Mouse (Mus musculus) lung, embryonic 14.5 days (tissue): ENCODE measurements around the gene Trim54. TPM values are rescaled to one million over a fixed set of nuclear protein-coding genes. Genes with fewer than 3 reads are reported as not detected.

Experiments used
- ATAC-seq: fragments of 200-750 bp; cut with Nextera tagmentation; 2 replicates; pipeline ENCODE4 v1.8.0; 2017; ENCODE audit warnings: mild to moderate bottlenecking, moderate TSS enrichment, moderate library complexity; ENCODE audit not compliant: insufficient read depth
- DNase-seq: peaks from one replicate; pipeline ENCODE4 v3.0.0-alpha.2; 2015
- H3K27ac ChIP-seq: fragments of 300-500 bp; sonication (generic); 2 replicates; pipeline ENCODE4 v1.5.1; 2014; ENCODE audit warnings: low read depth, mild to moderate bottlenecking, moderate library complexity
- H3K27me3 ChIP-seq: fragments of 300-500 bp; sonication (generic); 2 replicates; pipeline ENCODE4 v1.6.1; 2014; ENCODE audit warnings: low read length, control low read depth; ENCODE audit not compliant: insufficient read depth
- H3K36me3 ChIP-seq: fragments of 300-500 bp; sonication (generic); 2 replicates; pipeline ENCODE4 v1.6.1; 2014; ENCODE audit warnings: control low read depth; ENCODE audit not compliant: insufficient read depth
- H3K4me1 ChIP-seq: fragments of 300-500 bp; sonication (generic); 2 replicates; pipeline ENCODE4 v1.6.1; 2014; ENCODE audit warnings: antibody characterized with exemption, control low read depth; ENCODE audit not compliant: insufficient read depth
- H3K4me2 ChIP-seq: fragments of 300-500 bp; sonication (generic); 2 replicates; pipeline ENCODE4 v1.6.1; 2014; ENCODE audit warnings: mild to moderate bottlenecking
- H3K4me3 ChIP-seq: fragments of 300-500 bp; sonication (generic); 2 replicates; pipeline ENCODE4 v1.5.1; 2014; ENCODE audit warnings: low read depth, low read length
- H3K9ac ChIP-seq: fragments of 300-500 bp; sonication (generic); 2 replicates; pipeline ENCODE4 v1.6.1; 2014
- H3K9me3 ChIP-seq: fragments of 300-500 bp; sonication (generic); 2 replicates; pipeline ENCODE4 v1.6.1; 2016; ENCODE audit warnings: low read depth, low read length, control low read depth
- CTCF ChIP-seq: IDR thresholded peaks from 2 replicates; pipeline ENCODE4 v1.5.1; 2016; ENCODE audit warnings: antibody characterized with exemption, low read depth
- WGBS: fragments of 180-500 bp; shearing (Covaris S2); extraction: QIAGEN DNeasy Blood & Tissue Kit; methylation state at CpG from one replicate; pipeline ENCODE4 v1.1.7; 2014; 5-methylcytosine and 5-hydroxymethylcytosine counted together
- polyA plus RNA-seq: library from polyadenylated mRNA; unstranded; fragments of >200 nt; fragmentation: Nextera tagmentation; extraction: Ambion mirVana; gene quantifications from 2 replicates; pipeline ENCODE4 v1.2.1, GENCODE M21; 2014

Trim54 gene
- polyA plus RNA-seq, 1 experiment from 2014 or later: not detected

- no peak overlapping the region for H3K4me3 ChIP-seq
- H3K27ac ChIP-seq: no peak overlapping the region
- TF ChIP-seq CTCF: peak; percentile 1; the same call in 1 of the 2 replicates
- H3K9me3 ChIP-seq: no peaks in the 10 kb centered on the region
- no peak overlapping the region for H3K4me2 ChIP-seq
- ATAC-seq: no peak
- no peak for DNase-seq
- 48% methylated on average over 3 of the region's 3 CpGs for WGBS
- no peaks in the 10 kb centered on the region for H3K4me1 ChIP-seq
- peaks cover 35% of the 10 kb centered on the region for H3K36me3 ChIP-seq
- H3K9ac ChIP-seq: no peak overlapping the region
- H3K27me3 ChIP-seq: no peaks in the 10 kb centered on the region
These were observed 35.7 kb upstream of the Trim54 start for GRCm38 (mm10) chr5:31080795-31081164.

GRCm38 (mm10) chr5:31081386-31081785 is 35.1 kb upstream of the Trim54 start:
- no peaks in the 10 kb centered on the region for H3K9me3 ChIP-seq
- no peak overlapping the region for H3K9ac ChIP-seq
- H3K4me3 ChIP-seq: no peak overlapping the region
- TF ChIP-seq CTCF: peak; percentile 79
- peaks cover 29% of the 10 kb centered on the region for H3K36me3 ChIP-seq
- ATAC-seq: no peak
- H3K27ac ChIP-seq: no peak overlapping the region
- WGBS: 73% methylated on average over 3 of the region's 3 CpGs
- no peak overlapping the region for H3K4me2 ChIP-seq
- no peaks in the 10 kb centered on the region for H3K27me3 ChIP-seq
- H3K4me1 ChIP-seq: no peaks in the 10 kb centered on the region
- DNase-seq: peak; percentile 68

GRCm38 (mm10) chr5:31082355-31082754 is 34.2 kb upstream of the Trim54 start:
- no peak overlapping the region for H3K4me3 ChIP-seq
- H3K9me3 ChIP-seq: no peaks in the 10 kb centered on the region
- H3K27me3 ChIP-seq: no peaks in the 10 kb centered on the region
- ATAC-seq (peak; percentile 42; the same call in 1 of the 2 replicates), DNase-seq (peak; percentile 68)
- peaks cover 19% of the 10 kb centered on the region for H3K36me3 ChIP-seq
- TF ChIP-seq CTCF: peak; percentile 67
- H3K4me1 ChIP-seq: no peaks in the 10 kb centered on the region
- H3K4me2 ChIP-seq: no peak overlapping the region
- H3K9ac ChIP-seq: no peak overlapping the region
- WGBS: 17% methylated on average over 5 of the region's 5 CpGs
- H3K27ac ChIP-seq: no peak overlapping the region

- H3K4me1 ChIP-seq: no peaks in the 10 kb centered on the region
- WGBS: 13% methylated on average over 12 of the region's 12 CpGs
- 0 out of 2 replicates have a peak, but pooled peaks cover 2% of the 10 kb centered on the region for H3K27me3 ChIP-seq
- H3K9ac ChIP-seq: no peak overlapping the region
- no peak overlapping the region for H3K27ac ChIP-seq
- no peak overlapping the region for H3K4me3 ChIP-seq
- no peak for TF ChIP-seq CTCF
- H3K4me2 ChIP-seq: no peak overlapping the region
- H3K36me3 ChIP-seq: peaks cover 12% of the 10 kb centered on the region
- ATAC-seq: no peak
- no peaks in the 10 kb centered on the region for H3K9me3 ChIP-seq
- DNase-seq: no peak
These were observed 33.4 kb upstream of the Trim54 start for GRCm38 (mm10) chr5:31082935-31083625.

GRCm38 (mm10) chr5:31083949-31084348 is 32.6 kb upstream of the Trim54 start:
- no peaks in the 10 kb centered on the region for H3K9me3 ChIP-seq
- peaks cover 5% of the 10 kb centered on the region; the same call in 1 of the 2 replicates for H3K27me3 ChIP-seq
- DNase-seq (no peak), ATAC-seq (no peak)
- H3K4me2 ChIP-seq: no peak overlapping the region
- H3K9ac ChIP-seq: no peak overlapping the region
- 15% methylated on average over 8 of the region's 8 CpGs for WGBS
- H3K4me3 ChIP-seq: no peak overlapping the region
- H3K36me3 ChIP-seq: 0 out of 2 replicates have a peak, but pooled peaks cover 3% of the 10 kb centered on the region
- no peak for TF ChIP-seq CTCF
- H3K27ac ChIP-seq: no peak overlapping the region
- H3K4me1 ChIP-seq: no peaks in the 10 kb centered on the region

GRCm38 (mm10) chr5:31086606-31087005 is 29.9 kb upstream of the Trim54 start:
- TF ChIP-seq CTCF: no peak
- Histone ChIP-seq H3K9me3 (no peaks in the 10 kb centered on the region), H3K4me1 (no peaks in the 10 kb centered on the region), H3K9ac (no peak overlapping the region), H3K36me3 (no peaks in the 10 kb centered on the region), H3K4me2 (no peak overlapping the region), H3K4me3 (no peak overlapping the region), H3K27ac (no peak overlapping the region), H3K27me3 (peaks cover 30% of the 10 kb centered on the region)
- WGBS: 23% methylated on average over 7 of the region's 7 CpGs
- ATAC-seq (no peak), DNase-seq (no peak)

GRCm38 (mm10) chr5:31087131-31087530 is 29.4 kb upstream of the Trim54 start:
- TF ChIP-seq CTCF: no peak
- H3K36me3 ChIP-seq: no peaks in the 10 kb centered on the region
- WGBS: 59% methylated on average over 2 of the region's 2 CpGs
- H3K9ac ChIP-seq: no peak overlapping the region
- H3K4me2 ChIP-seq: no peak overlapping the region
- H3K27me3 ChIP-seq: peaks cover 35% of the 10 kb centered on the region
- ATAC-seq (no peak), DNase-seq (no peak)
- no peaks in the 10 kb centered on the region for H3K4me1 ChIP-seq
- H3K27ac ChIP-seq: no peak overlapping the region
- H3K4me3 ChIP-seq: no peak overlapping the region
- H3K9me3 ChIP-seq: no peaks in the 10 kb centered on the region
